Mouse (Mus musculus) liver, postnatal 0 days (tissue): ENCODE results near the gene Tulp2.

Experiments
- CTCF ChIP-seq: sonication (generic); IDR thresholded peaks from 2 replicates; pipeline ENCODE4 v1.5.1; 2016; ENCODE audit warnings: antibody characterized with exemption, low read depth
- EP300 ChIP-seq: IDR thresholded peaks from 2 replicates; pipeline ENCODE4 v1.6.1; 2016; ENCODE audit warnings: antibody characterized with exemption, low read depth, mild to moderate bottlenecking

DNA sequence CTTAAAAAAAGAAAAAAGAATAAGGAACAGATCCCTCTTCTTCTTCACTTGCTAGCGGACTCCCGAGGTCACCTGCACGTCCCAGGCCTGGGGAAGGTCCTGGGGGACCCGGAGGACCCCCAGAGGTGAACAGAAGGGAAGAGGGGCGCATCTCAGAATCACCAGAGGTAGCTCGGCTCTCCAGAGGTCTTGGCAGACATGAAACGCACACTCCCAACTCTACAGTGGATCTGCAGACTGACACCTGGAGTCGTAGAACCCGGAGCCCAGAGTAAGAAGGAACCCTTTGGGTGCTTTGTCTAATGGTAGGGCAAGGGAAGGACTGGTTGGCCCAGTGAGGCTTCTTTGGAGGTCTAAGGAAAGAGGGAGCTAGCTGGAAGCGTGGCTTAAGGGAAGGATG, 55.9 kb downstream of the Tulp2 start:
- no peak for TF ChIP-seq CTCF
- TF ChIP-seq EP300 = no peak
